Mouse (Mus musculus) layer of hippocampus, adult 11-12 months (tissue): ENCODE results near the gene Nrxn2.

Experiments used
- DNase-seq: peaks from one replicate; pipeline ENCODE4 v3.0.0; 2022; ENCODE audit warnings: low spot score

Nrxn2 gene

DNA sequence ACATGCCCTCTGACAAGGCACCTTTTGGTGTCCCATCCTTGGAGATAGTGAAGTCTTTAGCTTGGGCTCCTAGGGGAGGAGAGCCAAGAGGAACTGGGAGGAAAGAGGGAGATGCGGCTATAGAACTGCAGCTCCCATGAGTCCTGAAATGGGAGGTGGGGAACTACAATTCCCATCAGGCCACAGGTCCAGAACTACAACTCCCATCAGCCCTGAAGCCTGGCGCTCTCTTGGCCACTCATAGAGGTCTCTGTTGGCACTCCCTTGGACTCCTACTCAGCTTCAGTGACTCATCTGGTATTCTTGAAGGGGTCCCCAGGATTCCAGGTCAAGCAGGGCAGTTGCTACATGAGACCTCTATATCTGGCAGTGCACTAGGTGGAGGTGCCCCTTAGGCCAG is 101.0 kb downstream of the Nrxn2 start:
- DNase-seq = no peak

DNA sequence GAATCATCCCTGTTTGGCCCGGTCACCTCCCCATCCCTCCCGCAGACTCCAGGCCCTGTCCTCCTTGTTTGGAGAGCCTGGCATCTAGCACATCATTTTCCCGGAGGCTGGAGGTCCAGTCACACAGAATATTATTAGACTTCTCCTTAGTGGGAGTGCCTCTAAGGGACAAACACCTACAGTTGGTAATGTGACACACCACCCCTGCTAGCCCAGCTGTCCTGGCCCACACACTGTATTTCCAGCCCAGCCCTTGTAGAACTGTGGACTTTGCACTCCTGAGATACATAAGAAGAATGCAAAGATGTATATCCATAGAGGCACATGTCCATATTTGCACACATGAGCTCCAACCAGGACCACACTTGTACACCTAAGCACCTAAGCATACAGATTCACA is 103.1 kb downstream of the Nrxn2 start:
- DNase-seq = no peak

GRCm38 (mm10) chr19:6522289-6522688 is 103.8 kb downstream of the Nrxn2 start:
- no peak for DNase-seq

DNA sequence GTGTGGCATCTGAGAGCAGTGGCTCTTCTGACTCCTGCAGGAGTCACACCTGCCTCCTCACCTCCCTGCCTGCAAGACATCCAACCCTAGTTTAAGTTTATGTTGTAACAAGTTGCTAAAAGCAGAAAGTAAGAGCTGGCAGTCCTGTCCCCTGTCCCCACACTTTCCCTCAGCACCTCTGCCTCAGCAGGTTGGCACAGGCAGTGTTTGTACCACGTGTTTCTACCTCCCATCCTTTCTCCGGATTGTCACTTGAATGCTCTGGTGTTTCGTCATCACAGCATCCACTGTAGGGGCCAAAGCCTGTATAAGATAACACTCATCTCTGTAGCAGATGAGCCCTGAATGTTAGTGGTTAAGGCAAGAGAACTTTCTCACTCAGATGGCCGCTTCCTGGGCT is 106.5 kb downstream of the Nrxn2 start:
- DNase-seq = no peak

DNA sequence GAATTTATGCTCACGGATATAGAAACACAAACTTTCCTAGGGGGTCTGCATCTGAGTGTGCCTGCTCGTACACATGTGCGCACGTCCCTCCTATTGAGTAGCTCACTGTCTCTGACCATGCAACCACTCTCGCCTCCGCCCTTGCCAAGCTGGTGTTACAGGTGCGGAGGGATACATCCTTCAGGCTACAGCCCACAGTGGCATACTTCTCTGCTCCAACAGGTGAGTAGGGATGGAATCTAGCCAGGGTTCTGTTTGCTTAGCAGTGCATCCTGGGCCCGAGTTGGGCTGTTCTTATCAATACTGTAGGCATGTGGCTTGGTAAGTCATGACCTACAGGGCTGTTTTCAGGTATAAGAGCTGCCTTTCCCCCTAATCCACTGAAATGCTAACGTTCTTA is 107.5 kb downstream of the Nrxn2 start:
- no peak for DNase-seq

GRCm38 (mm10) chr19:6527439-6527838 is 108.9 kb downstream of the Nrxn2 start:
- DNase-seq = no peak

DNA sequence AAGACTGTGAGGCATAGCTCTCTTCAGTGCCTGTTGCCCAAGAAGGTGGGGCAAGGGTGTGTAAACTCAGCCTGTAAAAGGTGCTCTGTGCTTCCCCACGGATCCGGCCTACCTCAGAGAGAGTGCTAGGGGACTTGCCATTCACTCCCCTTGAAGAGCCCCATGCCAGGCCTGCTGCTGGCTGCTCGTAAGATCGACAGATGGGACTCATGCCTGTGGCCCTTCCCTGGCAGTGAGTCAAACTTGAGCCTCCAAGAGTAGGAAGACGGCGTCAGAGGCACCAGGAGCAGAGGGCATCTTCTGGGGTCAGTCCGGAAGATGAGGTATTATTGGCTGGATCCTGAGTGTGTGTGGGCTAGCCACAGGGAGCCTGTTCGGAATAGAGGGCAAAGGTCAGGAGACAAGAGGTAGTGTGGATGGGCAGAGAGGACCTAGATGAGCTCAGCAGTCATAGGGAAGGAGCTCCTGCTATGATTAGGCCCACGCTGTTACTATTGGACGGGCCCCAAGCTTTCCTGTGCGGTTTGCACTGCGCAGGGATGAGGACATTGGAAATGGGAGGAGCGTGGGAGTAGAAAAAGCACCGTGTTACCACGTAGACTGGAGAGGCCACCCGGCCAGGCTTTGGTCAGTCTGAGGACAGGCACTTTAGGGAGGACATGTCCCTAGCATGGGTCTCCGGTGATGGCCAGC is 109.5 kb downstream of the Nrxn2 start:
- DNase-seq = no peak

- no peak for DNase-seq
These were observed 110.9 kb downstream of the Nrxn2 start for GRCm38 (mm10) chr19:6529265-6529985.

DNA sequence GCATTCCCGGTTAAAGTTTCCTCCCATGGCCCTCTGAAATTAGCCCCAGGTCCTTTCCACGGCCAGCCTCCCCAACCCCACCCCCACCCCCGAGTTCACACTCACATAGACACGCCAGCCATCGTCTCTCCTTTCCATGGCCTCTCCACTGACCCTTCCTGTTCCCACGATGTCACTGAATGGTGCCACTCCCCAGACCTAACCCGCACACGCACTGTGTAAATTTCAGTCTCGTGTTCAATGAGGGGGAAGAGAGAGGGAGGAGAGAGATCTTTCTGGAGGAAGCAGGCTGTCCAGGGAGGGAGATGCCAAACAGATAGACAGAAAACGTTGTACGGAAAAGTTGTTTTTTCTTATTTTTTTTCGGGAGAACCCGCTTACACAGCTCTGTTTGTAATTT is 111.8 kb downstream of the Nrxn2 start:
- no peak for DNase-seq

DNA sequence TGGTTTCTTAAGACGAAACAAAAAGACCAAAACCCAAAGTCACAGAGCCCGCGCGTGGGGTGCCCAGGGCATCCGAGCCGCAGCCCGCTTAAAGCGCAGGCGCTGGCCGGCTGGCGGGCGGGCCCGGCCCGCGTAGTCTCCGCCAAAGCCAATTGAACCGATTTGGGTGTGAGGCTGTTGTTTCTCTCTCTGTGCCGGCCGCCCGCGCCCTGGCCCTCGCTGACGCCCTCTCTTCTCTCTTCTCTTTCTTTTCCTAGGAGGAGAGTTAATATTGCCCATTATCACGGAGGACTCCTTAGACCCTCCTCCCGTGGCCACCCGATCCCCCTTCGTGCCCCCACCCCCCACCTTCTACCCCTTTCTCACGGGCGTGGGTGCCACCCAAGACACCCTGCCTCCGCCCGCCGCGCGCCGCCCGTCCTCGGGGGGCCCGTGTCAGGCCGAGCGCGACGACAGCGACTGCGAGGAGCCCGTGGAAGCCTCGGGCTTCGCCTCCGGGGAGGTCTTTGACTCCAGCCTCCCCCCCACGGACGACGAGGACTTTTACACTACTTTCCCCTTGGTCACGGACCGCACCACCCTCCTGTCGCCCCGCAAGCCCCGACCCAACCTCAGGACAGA is 112.6 kb downstream of the Nrxn2 start:
- no peak for DNase-seq

DNA sequence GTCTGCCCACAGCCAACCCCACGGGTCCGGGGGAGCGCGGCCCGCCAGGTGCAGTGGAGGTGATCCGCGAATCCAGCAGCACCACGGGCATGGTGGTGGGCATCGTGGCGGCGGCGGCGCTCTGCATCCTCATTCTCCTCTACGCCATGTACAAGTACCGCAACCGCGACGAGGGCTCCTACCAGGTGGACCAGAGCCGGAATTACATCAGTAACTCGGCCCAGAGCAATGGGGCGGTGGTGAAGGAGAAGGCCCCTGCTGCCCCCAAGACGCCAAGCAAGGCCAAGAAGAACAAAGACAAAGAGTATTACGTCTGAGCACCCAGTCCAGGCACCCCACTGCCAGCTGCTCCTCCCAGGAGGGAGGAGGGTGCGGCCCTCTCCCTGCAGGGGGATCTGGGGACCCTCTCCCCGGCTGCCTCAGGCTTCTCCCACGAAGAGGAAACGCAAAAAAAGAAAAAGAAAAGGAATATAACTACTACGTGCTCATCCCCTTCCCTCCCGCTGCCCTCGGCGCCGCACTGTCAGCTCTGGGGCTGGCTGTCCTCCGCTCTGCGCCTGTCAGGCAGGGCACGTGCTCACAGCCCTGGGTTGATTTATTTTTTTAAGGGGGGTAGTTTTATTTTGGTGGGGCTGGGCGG is 113.4 kb downstream of the Nrxn2 start:
- DNase-seq = no peak

DNA sequence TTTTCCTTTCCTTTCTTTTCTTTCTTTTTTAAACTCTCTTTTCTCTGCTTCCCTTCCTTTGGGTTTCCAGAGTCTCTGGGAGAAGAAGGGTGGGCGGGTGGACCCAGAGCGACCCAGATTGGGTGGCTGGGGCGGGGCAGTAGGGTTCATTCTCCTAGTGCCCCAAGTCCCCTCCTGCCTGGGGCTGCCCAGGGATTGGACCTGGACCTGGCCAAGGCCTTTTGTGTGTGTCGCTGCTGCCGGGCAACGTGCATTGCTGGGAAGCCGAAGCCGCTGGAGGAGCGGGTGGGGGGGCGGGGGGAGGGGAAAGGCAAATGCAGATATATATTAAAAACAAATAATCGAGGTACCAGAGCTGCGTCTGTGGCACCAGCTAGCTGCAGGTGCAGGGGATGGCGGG is 114.1 kb downstream of the Nrxn2 start:
- DNase-seq = no peak

DNA sequence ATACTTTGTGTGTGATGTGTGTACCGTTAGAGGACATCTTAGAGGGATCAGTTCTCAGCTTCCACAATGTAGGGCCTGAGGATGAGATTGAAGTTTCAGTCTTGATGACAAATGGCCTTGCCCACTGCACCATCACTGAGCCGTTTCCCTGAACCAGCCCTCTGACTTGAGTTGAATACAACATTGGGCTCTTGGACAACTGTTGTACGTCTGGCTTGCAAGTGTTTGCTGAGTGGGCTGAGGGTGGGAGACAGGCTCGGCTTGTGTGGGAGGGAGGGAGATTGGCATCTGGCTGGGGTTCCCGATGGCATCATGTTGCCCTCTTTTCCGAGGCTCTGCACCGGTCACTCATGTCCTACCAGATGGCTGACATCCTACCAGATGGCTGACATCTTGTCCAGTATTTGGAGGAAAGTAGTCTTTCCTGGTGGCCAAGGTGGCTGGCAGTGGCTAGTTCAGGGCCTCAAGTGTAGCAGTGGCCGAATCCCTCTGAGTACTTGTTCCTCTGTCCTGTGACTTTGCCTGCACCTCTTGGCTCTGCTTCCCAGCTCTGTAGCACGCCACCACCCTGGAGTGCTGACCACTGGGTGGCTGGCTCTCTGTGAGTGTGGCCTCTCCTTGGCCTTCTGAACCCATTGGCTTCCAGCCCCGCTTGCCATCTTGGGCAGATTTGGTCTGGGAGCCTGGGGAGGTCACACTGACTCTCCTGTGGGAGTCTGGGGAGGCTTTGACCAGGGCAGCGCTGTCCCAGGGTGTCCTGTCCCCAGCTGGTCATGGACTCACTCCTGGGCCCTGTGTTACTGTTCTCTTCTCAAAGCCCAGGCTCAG is 115.0 kb downstream of the Nrxn2 start:
- DNase-seq = no peak

GRCm38 (mm10) chr19:6534118-6534415 is 115.5 kb downstream of the Nrxn2 start:
- no peak for DNase-seq

- DNase-seq = no peak
These were observed 117.7 kb downstream of the Nrxn2 start for GRCm38 (mm10) chr19:6536201-6536600.

- DNase-seq = no peak
These were observed 118.2 kb downstream of the Nrxn2 start for GRCm38 (mm10) chr19:6536696-6537095.

DNA sequence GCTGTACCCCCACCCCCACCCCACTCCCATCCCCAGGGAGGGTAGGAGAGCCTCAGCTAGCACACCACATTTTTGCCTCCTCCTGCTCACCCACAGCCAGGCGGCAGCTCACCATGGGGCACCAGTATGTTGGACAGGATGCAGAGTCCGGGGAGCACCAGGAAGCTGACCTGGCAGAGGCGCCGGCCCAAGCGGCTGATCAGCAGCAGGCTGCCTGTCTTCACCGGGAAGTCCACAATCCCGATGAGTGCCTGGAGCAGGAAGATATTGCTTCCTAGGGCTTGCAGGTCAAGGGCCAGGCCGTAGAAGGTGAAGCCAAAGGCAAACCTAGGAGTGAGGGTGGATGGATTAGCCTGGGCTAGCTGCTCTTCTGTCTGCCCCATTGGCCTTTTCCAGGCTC is 119.0 kb downstream of the Nrxn2 start:
- DNase-seq = no peak

- no peak for DNase-seq
These were observed 120.0 kb downstream of the Nrxn2 start for GRCm38 (mm10) chr19:6538546-6538945.

DNA sequence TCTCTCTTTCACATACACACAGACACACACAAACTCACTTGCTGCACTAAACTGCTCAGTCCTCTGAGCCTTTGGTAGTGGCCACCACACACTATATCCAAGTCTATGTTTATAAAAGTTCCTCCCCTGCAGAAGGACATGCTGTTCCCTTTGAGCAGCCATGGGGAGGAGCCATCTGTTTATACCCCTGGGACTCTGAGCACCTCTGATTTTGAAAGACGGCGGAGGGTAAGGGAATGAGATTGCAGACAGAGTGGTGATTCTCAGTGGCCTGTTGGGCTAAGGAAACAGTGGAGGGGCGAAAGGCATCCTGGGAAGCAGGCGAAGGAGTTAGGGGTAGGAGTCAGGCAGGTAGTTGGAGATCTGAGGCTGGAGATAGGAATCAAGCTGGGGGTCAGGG is 121.1 kb downstream of the Nrxn2 start:
- no peak for DNase-seq

- no peak for DNase-seq
These were observed 121.7 kb downstream of the Nrxn2 start for GRCm38 (mm10) chr19:6540191-6540590.

- no peak for DNase-seq
These were observed 123.0 kb downstream of the Nrxn2 start for GRCm38 (mm10) chr19:6541521-6541920.

DNA sequence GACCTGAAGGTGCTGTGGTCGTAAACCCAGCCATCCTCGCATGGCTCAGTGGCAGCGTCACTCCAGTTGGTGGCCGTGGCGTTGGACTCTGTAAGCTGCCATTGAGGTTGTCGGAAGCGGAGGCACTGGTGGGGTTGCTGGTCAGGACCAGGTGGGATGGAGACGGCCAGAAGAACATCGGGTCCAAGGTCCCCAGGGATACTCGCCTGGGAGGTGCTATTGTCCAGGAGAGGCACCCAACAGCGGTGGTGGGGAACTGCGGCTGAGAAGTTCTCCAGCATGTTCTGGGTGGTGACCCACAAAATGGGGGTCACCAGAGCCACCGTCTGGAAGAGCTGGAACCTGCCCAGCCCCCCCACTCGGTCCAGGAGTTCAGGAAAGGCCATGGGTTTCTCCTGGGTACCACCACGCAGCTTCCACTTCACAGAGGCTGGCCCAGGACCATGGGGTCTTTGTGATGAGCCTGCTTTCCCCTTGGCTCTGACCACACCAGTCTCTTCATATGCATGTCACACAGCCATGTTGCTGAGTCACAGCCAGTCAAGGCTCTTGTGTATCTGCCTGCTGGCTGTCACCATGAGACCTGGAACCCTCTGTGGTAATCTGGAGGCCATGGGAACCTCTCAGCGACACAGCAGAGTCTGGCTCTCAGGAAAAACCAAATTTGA is 124.0 kb downstream of the Nrxn2 start, which contains the start of gene Slc22a12:
Slc22a12 (minus strand) TSS at position 666 of the 668 bp plus-strand sequence.
- DNase-seq = no peak
